26 mouse cellular contexts compared by ENCODE assay signal in the genomic region with DNA sequence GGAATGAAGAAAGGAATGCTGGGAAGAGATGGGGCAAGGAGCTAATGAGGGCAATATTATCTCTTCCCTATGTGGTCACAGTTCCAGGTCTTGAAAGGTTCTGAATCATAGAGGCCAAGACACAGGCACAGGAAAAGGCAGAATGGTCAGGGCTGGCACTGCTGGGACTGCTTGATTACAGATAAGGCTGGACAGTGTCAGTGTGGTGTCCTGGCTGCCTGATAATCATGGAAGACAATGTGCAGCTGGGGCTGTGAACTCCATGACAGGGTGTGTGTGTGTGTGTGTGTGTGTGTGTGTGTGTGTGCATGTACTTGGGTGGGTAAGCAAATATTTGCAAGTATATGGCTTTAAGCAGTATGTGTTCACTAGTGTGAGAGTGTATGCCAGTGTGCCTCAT. TPM values are rescaled to one million over a fixed set of nuclear protein-coding genes. Genes with fewer than 3 reads are reported as not detected.
"Had no signal": no experiment of that assay in that cellular context is flagged by ENCODE, and none has a peak within 500 bp of the region (broad histone marks: within the 10 kb centered on the region; RNA-seq: fewer than 3 reads in every experiment).

No protein-coding gene starts in this region.

- ATAC-seq: midbrain, embryonic 13.5 days; midbrain, embryonic 16.5 days had no signal

- H3K27me3 ChIP-seq: stomach, embryonic 15.5 days had no signal

- H3K9ac ChIP-seq: limb, embryonic 13.5 days; liver, embryonic 15.5 days; midbrain, embryonic 13.5 days; neural tube, embryonic 13.5 days; stomach, embryonic 15.5 days had no signal

- H3K27ac ChIP-seq: limb, embryonic 10.5 days; limb, embryonic 13.5 days; liver, embryonic 15.5 days; midbrain, embryonic 10.5 days; midbrain, embryonic 13.5 days; neural tube, embryonic 13.5 days; stomach, embryonic 15.5 days had no signal

- H3K9me3 ChIP-seq: limb, embryonic 10.5 days; liver, embryonic 15.5 days; neural tube, embryonic 13.5 days; stomach, embryonic 15.5 days had no signal

- H3K4me1 ChIP-seq: limb, embryonic 10.5 days; limb, embryonic 13.5 days; liver, embryonic 15.5 days; midbrain, embryonic 10.5 days; midbrain, embryonic 13.5 days; neural tube, embryonic 13.5 days; stomach, embryonic 15.5 days had no signal

- H3K4me2 ChIP-seq: limb, embryonic 13.5 days; liver, embryonic 15.5 days; midbrain, embryonic 13.5 days; neural tube, embryonic 13.5 days; stomach, embryonic 15.5 days had no signal

- H3K36me3 ChIP-seq: limb, embryonic 10.5 days; limb, embryonic 13.5 days; liver, embryonic 15.5 days; midbrain, embryonic 10.5 days; midbrain, embryonic 13.5 days; neural tube, embryonic 13.5 days; stomach, embryonic 15.5 days had no signal

- DNase-seq: kidney, adult 18-20 months; kidney, adult 9 months; kidney, postnatal 14 days; kidney, postnatal 4 days; lung, adult 2 months; lung, postnatal 14 days; lung, postnatal 4 days; retina, postnatal 1 day; right cerebral cortex, postnatal 25 days; spleen, adult 18-20 months; thymus, postnatal 25 days had no signal

- H3K4me3 ChIP-seq: limb, embryonic 10.5 days; limb, embryonic 13.5 days; liver, embryonic 15.5 days; midbrain, embryonic 10.5 days; midbrain, embryonic 13.5 days; myocyte; neural tube, embryonic 13.5 days; stomach, embryonic 15.5 days had no signal

RNA-seq across cellular contexts. Expression of gene Fam71e1, which starts 11.1 kb away (rescaled TPM):
- total RNA-seq: monocyte, adult 5-6 weeks had no signal

RNA-seq across cellular contexts. Expression of gene Mybpc2, which starts 17.0 kb away (rescaled TPM):
- total RNA-seq: left cerebral cortex, postnatal 25 days; megakaryocyte progenitor cell, adult 5-6 weeks had no signal
- polyA plus RNA-seq: liver, adult 2 months had no signal

RNA-seq across cellular contexts. Expression of gene Spib, which starts 24.4 kb away (rescaled TPM):
- total RNA-seq: layer of hippocampus, adult 18-20 months; layer of hippocampus, postnatal 14 days had no signal
- polyA plus RNA-seq: limb, embryonic 10.5 days; midbrain, embryonic 10.5 days; midbrain, embryonic 13.5 days; midbrain, embryonic 16.5 days had no signal
